Mouse (Mus musculus) fibroblast of lung, adult 2 months (primary cell): ENCODE measurements at regions not wholly inside any gene's neighbourhood (a gene's known extent, or its start where the extent isn't known, plus 50 kb on each side); places are given as distances from the start of the nearest gene placed in this dataset.

Experiments
- DNase-seq: peaks from one replicate; pipeline ENCODE4 v3.0.0-alpha.2; 2011; ENCODE audit warnings: low read depth

GRCm38 (mm10) chr16:25584337-25585069 lies 99.1 kb upstream of the Trp63 start:
- no peak for DNase-seq

GRCm38 (mm10) chr16:25585070-25585454 lies 98.5 kb upstream of the Trp63 start:
- DNase-seq, result no peak

GRCm38 (mm10) chr16:25585953-25586352 lies 97.6 kb upstream of the Trp63 start:
- no peak for DNase-seq

- DNase-seq, result no peak
These were observed 95.7 kb upstream of the Trp63 start for GRCm38 (mm10) chr16:25587879-25588347.

- no peak for DNase-seq
These were observed 86.1 kb upstream of the Trp63 start for GRCm38 (mm10) chr16:25597435-25597834.

GRCm38 (mm10) chr16:25603121-25603520 lies 80.4 kb upstream of the Trp63 start:
- no peak for DNase-seq

GRCm38 (mm10) chr16:25615229-25615628 lies 68.3 kb upstream of the Trp63 start:
- no peak for DNase-seq

GRCm38 (mm10) chr16:25615646-25616045 lies 67.9 kb upstream of the Trp63 start:
- no peak for DNase-seq

- no peak for DNase-seq
These were observed 64.7 kb upstream of the Trp63 start for GRCm38 (mm10) chr16:25618898-25619297.

GRCm38 (mm10) chr16:25622651-25623050 lies 60.9 kb upstream of the Trp63 start:
- DNase-seq, result no peak

- DNase-seq, result no peak
These were observed 59.5 kb upstream of the Trp63 start for GRCm38 (mm10) chr16:25623986-25624623.

- DNase-seq, result no peak
These were observed 53.8 kb upstream of the Trp63 start for GRCm38 (mm10) chr16:25629750-25630149.

GRCm38 (mm10) chr16:25631139-25631716 lies 52.3 kb upstream of the Trp63 start:
- DNase-seq, result no peak
